Mouse (Mus musculus) liver, postnatal 0 days (tissue): ENCODE data around the gene Rrad. TPM values are rescaled to one million over a fixed set of nuclear protein-coding genes. Genes with fewer than 3 reads are reported as not detected.

Experiments used
- ATAC-seq: fragments of 200-750 bp; cut with Nextera tagmentation; 2 replicates; pipeline ENCODE4 v1.8.0; 2017; ENCODE audit warnings: mild to moderate bottlenecking, moderate library complexity
- DNase-seq: peaks from one replicate; pipeline ENCODE4 v3.0.0-alpha.2; 2016
- H3K27ac ChIP-seq: fragments of 300-500 bp; sonication (generic); 2 replicates; pipeline ENCODE4 v1.5.1; 2014; ENCODE audit warnings: antibody characterized with exemption, moderate library complexity, mild to moderate bottlenecking, low read depth
- H3K27me3 ChIP-seq: fragments of 300-500 bp; sonication (generic); 2 replicates; pipeline ENCODE4 v1.6.1; 2014; ENCODE audit warnings: low read length, control low read depth, mixed read lengths; ENCODE audit not compliant: insufficient read depth
- H3K36me3 ChIP-seq: fragments of 300-500 bp; sonication (generic); replicated peaks from 2 replicates; pipeline ENCODE4 v1.6.1; 2014; ENCODE audit warnings: mild to moderate bottlenecking, control low read depth, low read length, moderate library complexity, mixed read lengths; ENCODE audit not compliant: insufficient read depth
- H3K4me1 ChIP-seq: fragments of 300-500 bp; sonication (generic); 2 replicates; pipeline ENCODE4 v1.6.1; 2014; ENCODE audit warnings: antibody characterized with exemption, mild to moderate bottlenecking, control low read depth; ENCODE audit not compliant: insufficient read depth
- H3K4me2 ChIP-seq: fragments of 300-500 bp; sonication (generic); 2 replicates; pipeline ENCODE4 v1.6.1; 2014; ENCODE audit warnings: low read depth, mild to moderate bottlenecking, low read length, moderate library complexity, mixed read lengths
- H3K4me3 ChIP-seq: fragments of 300-500 bp; sonication (generic); 2 replicates; pipeline ENCODE4 v1.5.1; 2014; ENCODE audit warnings: low read depth, low read length
- H3K9ac ChIP-seq: fragments of 300-500 bp; sonication (generic); replicated peaks from 2 replicates; pipeline ENCODE4 v1.6.1; 2014; ENCODE audit warnings: mild to moderate bottlenecking, moderate library complexity
- H3K9me3 ChIP-seq: fragments of 300-500 bp; sonication (generic); 2 replicates; pipeline ENCODE4 v1.6.1; 2016; ENCODE audit warnings: mild to moderate bottlenecking, control low read depth, low read length, mixed read lengths
- CTCF ChIP-seq: sonication (generic); IDR thresholded peaks from 2 replicates; pipeline ENCODE4 v1.5.1; 2016; ENCODE audit warnings: antibody characterized with exemption, low read depth
- EP300 ChIP-seq: IDR thresholded peaks from 2 replicates; pipeline ENCODE4 v1.6.1; 2016; ENCODE audit warnings: antibody characterized with exemption, low read depth, mild to moderate bottlenecking
- WGBS: fragments of 180-500 bp; shearing (Covaris S2); extraction: QIAGEN DNeasy Blood & Tissue Kit; methylation state at CpG from one replicate; pipeline ENCODE4 v1.1.7; 2014; ENCODE audit not compliant: insufficient replicate concordance; 5-methylcytosine and 5-hydroxymethylcytosine counted together
- polyA plus RNA-seq: library from polyadenylated mRNA; unstranded; fragments of >200 nt; fragmentation: Nextera tagmentation; extraction: Ambion mirVana; gene quantifications from 2 replicates; pipeline ENCODE4 v1.2.1, GENCODE M21; 2015

Rrad gene
- polyA plus RNA-seq, 1 experiment from 2014 or later = 0.49 TPM

- peak overlapping the region; percentile 64 for H3K27ac ChIP-seq
- WGBS = 7% methylated on average over 25 of the region's 25 CpGs
Measured at GRCm38 (mm10) chr8:104640831-104641370, 9.8 kb upstream of the Rrad start.

GRCm38 (mm10) chr8:104640241-104640640, 9.1 kb upstream of the Rrad start:
- DNase-seq (no peak), ATAC-seq (no peak)
- Histone ChIP-seq H3K27ac (peak overlapping the region; percentile 64; the same call in 1 of the 2 replicates), H3K27me3 (no peaks in the 10 kb centered on the region), H3K9me3 (no peaks in the 10 kb centered on the region), H3K4me3 (peak overlapping the region; percentile 81; the same call in 1 of the 2 replicates), H3K9ac (peak overlapping the region; percentile 78; the same call in 1 of the 2 replicates), H3K4me2 (peak overlapping the region; percentile 87), H3K4me1 (peaks cover 22% of the 10 kb centered on the region), H3K36me3 (peaks cover 9% of the 10 kb centered on the region)
- 72% methylated on average over 7 of the region's 7 CpGs for WGBS
- TF ChIP-seq CTCF = no peak

More at GRCm38 (mm10) chr8:104640831-104641370, 9.8 kb upstream of the Rrad start:
- Histone ChIP-seq H3K36me3 (peaks cover 9% of the 10 kb centered on the region), H3K9ac (peak overlapping the region; percentile 78), H3K4me3 (peak overlapping the region; percentile 81), H3K4me2 (peak overlapping the region; percentile 87), H3K9me3 (no peaks in the 10 kb centered on the region), H3K27me3 (no peaks in the 10 kb centered on the region), H3K4me1 (peaks cover 22% of the 10 kb centered on the region)
- DNase-seq (peak; percentile 28), ATAC-seq (peak; percentile 5; the same call in 1 of the 2 replicates)
- no peak for TF ChIP-seq CTCF
- no peak for TF ChIP-seq EP300

GRCm38 (mm10) chr8:104638010-104638409, 6.9 kb upstream of the Rrad start:
- H3K27me3 ChIP-seq = no peaks in the 10 kb centered on the region
- no peak overlapping the region for H3K4me2 ChIP-seq
- no peak overlapping the region for H3K9ac ChIP-seq
- peaks cover 22% of the 10 kb centered on the region for H3K4me1 ChIP-seq
- DNase-seq = no peak
- no peaks in the 10 kb centered on the region for H3K9me3 ChIP-seq
- H3K36me3 ChIP-seq = peaks cover 9% of the 10 kb centered on the region
- H3K4me3 ChIP-seq = no peak overlapping the region
- WGBS = 74% methylated on average over 6 of the region's 6 CpGs
- TF ChIP-seq CTCF (no peak), EP300 (no peak)
- ATAC-seq = no peak
- no peak overlapping the region for H3K27ac ChIP-seq

- DNase-seq = no peak
- Histone ChIP-seq H3K9me3 (no peaks in the 10 kb centered on the region), H3K4me1 (peaks cover 10% of the 10 kb centered on the region), H3K27ac (no peak overlapping the region), H3K4me2 (no peak overlapping the region), H3K4me3 (no peak overlapping the region), H3K27me3 (peaks cover 9% of the 10 kb centered on the region), H3K36me3 (peaks cover 9% of the 10 kb centered on the region), H3K9ac (no peak overlapping the region)
- ATAC-seq = no peak
- 81% methylated on average over 3 of the region's 3 CpGs for WGBS
- TF ChIP-seq CTCF = no peak
- TF ChIP-seq EP300 = no peak
Measured at GRCm38 (mm10) chr8:104635004-104635710, 4.0 kb upstream of the Rrad start.

- WGBS = 59% methylated on average over 9 of the region's 9 CpGs
Measured at GRCm38 (mm10) chr8:104633156-104633744, 2.1 kb upstream of the Rrad start.

GRCm38 (mm10) chr8:104632486-104632885, 1.4 kb upstream of the Rrad start:
- 54% methylated on average over 6 of the region's 6 CpGs for WGBS
- Histone ChIP-seq H3K9ac (no peak overlapping the region), H3K4me3 (no peak overlapping the region), H3K27me3 (peaks cover 17% of the 10 kb centered on the region), H3K4me2 (no peak overlapping the region), H3K36me3 (0 out of 2 replicates have a peak, but pooled peaks cover 3% of the 10 kb centered on the region), H3K9me3 (no peaks in the 10 kb centered on the region), H3K4me1 (peaks cover 4% of the 10 kb centered on the region), H3K27ac (no peak overlapping the region)
- DNase-seq (no peak), ATAC-seq (no peak)
- no peak for TF ChIP-seq CTCF
- TF ChIP-seq EP300 = no peak

More at GRCm38 (mm10) chr8:104633156-104633744, 2.1 kb upstream of the Rrad start:
- Histone ChIP-seq H3K4me2 (no peak overlapping the region), H3K4me3 (no peak overlapping the region), H3K27ac (no peak overlapping the region), H3K36me3 (0 out of 2 replicates have a peak, but pooled peaks cover 4% of the 10 kb centered on the region), H3K9me3 (no peaks in the 10 kb centered on the region), H3K9ac (no peak overlapping the region), H3K27me3 (peaks cover 17% of the 10 kb centered on the region), H3K4me1 (peaks cover 4% of the 10 kb centered on the region)
- DNase-seq (no peak), ATAC-seq (no peak)
- TF ChIP-seq CTCF = no peak
- no peak for TF ChIP-seq EP300
